9 mouse cellular contexts compared by ENCODE assay signal in the genomic region with DNA sequence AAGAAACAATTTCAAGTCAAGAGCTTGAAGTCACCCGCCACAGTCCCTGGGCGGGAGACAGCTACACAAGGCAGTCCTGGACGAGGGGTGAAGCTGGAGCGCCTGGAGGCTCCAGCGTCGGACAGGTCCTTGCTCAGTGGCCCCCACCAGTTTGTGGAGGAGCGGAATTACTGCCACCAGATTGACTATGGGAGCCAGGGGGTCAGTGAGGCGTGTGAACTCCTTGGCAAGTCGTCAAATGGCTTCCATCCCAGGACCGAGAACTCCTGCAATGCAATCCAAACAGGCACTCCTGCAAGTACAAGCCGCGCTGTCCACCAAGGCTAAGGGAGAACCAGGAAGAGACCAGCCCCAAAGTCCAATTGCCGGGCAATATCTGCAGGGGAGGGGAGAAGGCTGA. TPM values are rescaled to one million over a fixed set of nuclear protein-coding genes. Genes with fewer than 3 reads are reported as not detected.
DNase-seq lines count a peak whose midpoint lies in the region; ATAC-seq lines count a peak whose summit lies in the region.
"Had no signal": no experiment of that assay in that cellular context is flagged by ENCODE, and none has a peak within 500 bp of the region (broad histone marks: within the 10 kb centered on the region; RNA-seq: fewer than 3 reads in every experiment).

No protein-coding gene starts in this region.

- intact Hi-C loops in left cerebral cortex, postnatal 14 days (cut with DNase I), result no loop called here

- no peak for ATAC-seq in megakaryocyte-erythroid progenitor cell, adult 5-6 weeks (replicated peaks; ENCODE audit: low FRiP score, low TSS enrichment, poor library complexity, severe bottlenecking)

- DNase-seq in adrenal gland, adult 2 months, result peak; percentile 28
- no peak for DNase-seq in adrenal gland, adult 8-10 months
- DNase-seq in left cerebral cortex, postnatal 14 days (ENCODE audit: low spot score in 2 of 2), result peak; percentile 48 to 57
- no peak for DNase-seq in left cerebral cortex, adult 11 months (ENCODE audit: low spot score)
- peak; percentile 74 for DNase-seq in cerebellum, adult 11-12 months
- DNase-seq in kidney, postnatal 14 days, result peak; percentile 89
- DNase-seq in yolk sac, embryonic 10.5 days (ENCODE audit: low spot score), result no peak

RNA-seq across cellular contexts. Expression of a gene that starts 45.3 kb away (rescaled TPM):
- total RNA-seq in adrenal gland, adult 2 months (2021), result under 1 TPM; 0.46 to 0.59 TPM
- polyA plus RNA-seq in adrenal gland, adult 2 months (2012; rRNA removed), result 0.08 TPM in 1 of 2 replicates, not detected in the other
- total RNA-seq in adrenal gland, adult 8-10 months (2022), result under 1 TPM in 2 of 4 experiments, not detected in 2; 0.28 to 0.35 TPM
- total RNA-seq in left cerebral cortex, postnatal 14 days (2021), result not detected
- not detected in 2 replicates for total RNA-seq in megakaryocyte-erythroid progenitor cell, adult 5-6 weeks (2014; fragmentation: Nextera tagmentation)
- not detected in 2 replicates for total RNA-seq in megakaryocyte-erythroid progenitor cell, adult 5-6 weeks (2017)
- total RNA-seq: gastrocnemius, adult 18-20 months had no signal

Comparison
In these comparisons a context has a peak if more than half of its experiments do, and no peak if none do; other contexts are left out.
1. DNase-seq: peak in adrenal gland, adult 2 months (single experiment), left cerebral cortex, postnatal 14 days (2 of 2), cerebellum, adult 11-12 months (single experiment) and kidney, postnatal 14 days (single experiment); none in adrenal gland, adult 8-10 months (single experiment), left cerebral cortex, adult 11 months (single experiment) and yolk sac, embryonic 10.5 days (single experiment).